Mouse (Mus musculus): Measurements from ENCODE around the gene Hemk1. TPM values are rescaled to one million over a fixed set of nuclear protein-coding genes. Genes with fewer than 3 reads are reported as not detected.

Gene Hemk1
- total RNA-seq, 2 experiments from 2014 or later, result 14.0 to 14.5 TPM

GRCm38 (mm10) chr9:107296041-107296440 is 42.1 kb downstream of the Hemk1 start:
- DNase-seq (ENCODE audit: low spot score in 2 of 2), result no peak

GRCm38 (mm10) chr9:107296016-107296040 is 42.3 kb downstream of the Hemk1 start, which contains the start of gene Cish:
Gene Cish (plus strand): TSS chr9:107296026.
- DNase-seq (ENCODE audit: low spot score in 2 of 2), result no peak

GRCm38 (mm10) chr9:107295616-107296015 is 42.5 kb downstream of the Hemk1 start:
- no peak for DNase-seq (ENCODE audit: low spot score in 2 of 2)

- peak; percentile 71 to 85 for DNase-seq (ENCODE audit: low spot score in 2 of 2)
These were observed 43.9 kb downstream of the Hemk1 start for GRCm38 (mm10) chr9:107294249-107294648.

GRCm38 (mm10) chr9:107290897-107291296 is 47.3 kb downstream of the Hemk1 start:
- peak; percentile 73 to 82 for DNase-seq (ENCODE audit: low spot score in 2 of 2)

- peak; percentile 67 to 86 for DNase-seq (ENCODE audit: low spot score in 2 of 2)
These were observed 48.7 kb downstream of the Hemk1 start, which contains the start of gene Mapkapk3 for GRCm38 (mm10) chr9:107289211-107290076. Gene Mapkapk3 (minus strand): TSS chr9:107289877.

GRCm38 (mm10) chr9:107288711-107289110 is 49.4 kb downstream of the Hemk1 start:
- no peak for DNase-seq (ENCODE audit: low spot score in 2 of 2)

GRCm38 (mm10) chr9:107288105-107288650 is 50.0 kb downstream of the Hemk1 start:
- DNase-seq (ENCODE audit: low spot score in 2 of 2), result no peak

- no peak for DNase-seq (ENCODE audit: low spot score in 2 of 2)
These were observed 50.9 kb downstream of the Hemk1 start for GRCm38 (mm10) chr9:107287294-107287693.

- no peak for DNase-seq (ENCODE audit: low spot score in 2 of 2)
These were observed 53.1 kb downstream of the Hemk1 start for GRCm38 (mm10) chr9:107285009-107285408.

- no peak for DNase-seq (ENCODE audit: low spot score in 2 of 2)
These were observed 55.2 kb downstream of the Hemk1 start for GRCm38 (mm10) chr9:107282951-107283350.

- no peak for DNase-seq (ENCODE audit: low spot score in 2 of 2)
These were observed 56.7 kb downstream of the Hemk1 start for GRCm38 (mm10) chr9:107281241-107281987.

- DNase-seq (ENCODE audit: low spot score in 2 of 2), result no peak
These were observed 57.7 kb downstream of the Hemk1 start for GRCm38 (mm10) chr9:107280322-107281027.

GRCm38 (mm10) chr9:107279378-107280321 is 58.5 kb downstream of the Hemk1 start:
- peak in 1 of 2 experiments; percentile 29 for DNase-seq (ENCODE audit: low spot score in 2 of 2)

- no peak for DNase-seq (ENCODE audit: low spot score in 2 of 2)
These were observed 59.4 kb downstream of the Hemk1 start for GRCm38 (mm10) chr9:107278527-107279377.

- DNase-seq (ENCODE audit: low spot score in 2 of 2), result no peak
These were observed 60.0 kb downstream of the Hemk1 start for GRCm38 (mm10) chr9:107278126-107278525.

- no peak for DNase-seq (ENCODE audit: low spot score in 2 of 2)
These were observed 60.5 kb downstream of the Hemk1 start for GRCm38 (mm10) chr9:107277603-107278002.

Measured in gastrocnemius, postnatal 4 days (tissue).